Mouse (Mus musculus) adrenal gland, postnatal 25 days (tissue): ENCODE measurements at regions not wholly inside any gene's neighbourhood (a gene's known extent, or its start where the extent isn't known, plus 50 kb on each side); places are given as distances from the start of the nearest gene placed in this dataset.

Experiments used
- DNase-seq: peaks from one replicate; pipeline ENCODE4 v3.0.0; 2021; ENCODE audit warnings: mixed read lengths

DNA sequence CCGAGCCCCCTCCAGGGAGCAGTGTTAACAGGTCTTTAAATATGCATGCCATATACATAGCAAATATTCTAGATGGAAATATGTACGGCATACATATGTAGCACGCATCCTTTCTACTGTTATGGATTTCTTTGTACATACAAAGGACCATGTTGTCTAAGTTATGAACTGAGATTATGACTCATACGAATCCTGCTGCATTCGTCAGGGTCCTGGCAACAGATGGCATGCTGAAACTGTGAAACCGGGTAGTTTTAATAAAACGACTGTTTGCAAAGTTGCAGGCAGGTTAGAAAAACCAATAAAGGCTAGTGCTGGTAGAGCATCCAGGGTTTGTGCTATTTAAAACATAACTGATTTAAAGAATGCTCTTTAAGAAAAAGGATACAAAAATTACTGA lies 88.8 kb upstream of the Tlk1 start:
- DNase-seq = no peak

DNA sequence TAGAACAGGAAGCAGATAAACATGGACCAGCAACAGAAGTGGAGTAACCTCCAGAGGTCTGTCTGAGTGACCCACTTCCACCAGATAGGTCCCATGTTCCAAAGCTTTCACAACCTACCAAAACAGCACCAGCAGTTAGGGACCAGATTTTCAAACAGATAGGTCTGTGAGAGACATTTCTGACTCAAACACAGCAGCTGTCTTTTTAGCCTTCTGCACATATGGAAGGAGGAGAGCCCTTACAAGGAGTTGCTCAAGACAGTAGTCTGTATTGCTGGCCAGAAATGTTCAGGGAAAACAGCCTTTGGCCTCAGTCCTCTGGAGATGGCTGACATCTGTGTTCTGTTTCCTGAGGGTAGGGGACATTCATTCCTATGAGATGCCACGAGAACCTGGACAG lies 83.9 kb upstream of the Tlk1 start:
- no peak for DNase-seq

DNA sequence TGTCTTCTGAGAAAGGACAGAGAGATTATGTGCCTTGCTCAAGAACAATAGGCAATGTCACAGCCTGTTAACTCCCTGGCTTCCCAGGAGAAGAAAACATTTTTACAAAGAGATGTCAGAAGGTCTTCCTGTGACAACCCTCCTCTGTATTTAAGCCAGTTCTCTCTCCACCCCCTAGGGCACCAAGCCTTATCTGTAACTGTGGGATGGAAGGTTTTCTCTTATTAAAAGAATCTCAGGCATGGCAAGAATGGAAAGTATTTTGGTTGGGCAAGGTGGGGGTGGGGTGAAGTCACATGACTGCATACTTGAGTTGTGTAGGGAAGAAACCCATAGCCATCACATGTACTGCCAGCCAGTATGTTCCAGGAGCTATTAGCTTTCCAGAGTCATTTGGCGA lies 83.1 kb upstream of the Tlk1 start:
- DNase-seq = no peak

DNA sequence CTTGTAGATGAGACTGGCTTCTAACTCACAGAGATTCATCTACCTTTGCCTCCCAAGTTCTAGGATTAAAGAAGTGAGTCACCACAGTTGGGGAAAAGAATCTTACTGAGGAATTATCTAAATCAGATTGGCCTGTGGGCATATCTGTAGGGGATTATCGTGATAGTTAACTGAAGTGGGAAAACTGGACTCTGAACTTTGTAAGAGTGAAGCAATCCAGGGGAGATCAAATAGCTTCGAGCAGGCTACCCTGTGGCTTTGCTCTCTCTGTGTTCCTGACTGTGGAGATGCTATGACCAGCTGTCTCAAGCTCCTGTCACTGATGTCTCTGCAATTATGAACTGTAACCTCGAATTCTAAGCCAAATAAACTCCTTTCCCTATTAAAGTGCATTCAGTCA lies 80.7 kb upstream of the Tlk1 start:
- no peak for DNase-seq

DNA sequence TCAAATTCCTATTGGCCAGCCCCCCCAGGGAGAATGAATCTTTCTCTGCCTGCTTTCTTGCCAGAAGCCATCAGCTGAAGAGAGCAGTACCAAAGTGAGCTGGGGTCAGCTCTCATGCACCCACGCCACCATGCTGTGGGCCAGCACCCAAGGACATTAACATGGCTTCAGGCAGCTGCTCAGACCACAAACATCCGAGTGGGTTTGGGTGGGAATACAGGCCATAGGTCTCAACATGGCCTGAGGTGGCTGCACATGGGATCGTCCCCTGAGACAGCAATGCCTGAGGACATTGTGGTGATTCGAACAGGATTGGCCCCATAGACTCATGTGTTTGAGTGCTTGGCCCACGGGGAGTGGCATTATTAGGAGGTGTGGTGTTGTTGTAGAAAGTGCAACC lies 78.9 kb upstream of the Tlk1 start:
- DNase-seq = no peak

DNA sequence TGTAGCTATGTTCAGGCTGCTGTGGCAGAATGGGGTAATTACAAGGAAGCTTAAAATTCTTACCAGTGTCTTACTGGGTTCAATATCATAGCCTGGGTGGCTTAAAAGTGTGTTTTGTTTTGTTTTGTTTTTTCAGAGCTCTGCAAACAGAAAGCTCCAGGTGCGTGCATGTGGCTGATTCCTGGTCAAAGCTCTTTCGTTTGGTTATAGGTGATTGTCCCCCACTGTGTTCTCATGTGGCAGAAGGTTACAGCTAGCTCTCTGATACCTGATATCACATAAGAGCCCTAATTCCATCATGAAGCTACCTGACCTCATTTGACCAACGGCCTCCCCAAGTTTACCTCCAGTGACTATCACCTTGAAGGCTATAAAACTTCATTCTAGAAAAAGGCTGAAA lies 76.7 kb upstream of the Tlk1 start:
- no peak for DNase-seq

DNA sequence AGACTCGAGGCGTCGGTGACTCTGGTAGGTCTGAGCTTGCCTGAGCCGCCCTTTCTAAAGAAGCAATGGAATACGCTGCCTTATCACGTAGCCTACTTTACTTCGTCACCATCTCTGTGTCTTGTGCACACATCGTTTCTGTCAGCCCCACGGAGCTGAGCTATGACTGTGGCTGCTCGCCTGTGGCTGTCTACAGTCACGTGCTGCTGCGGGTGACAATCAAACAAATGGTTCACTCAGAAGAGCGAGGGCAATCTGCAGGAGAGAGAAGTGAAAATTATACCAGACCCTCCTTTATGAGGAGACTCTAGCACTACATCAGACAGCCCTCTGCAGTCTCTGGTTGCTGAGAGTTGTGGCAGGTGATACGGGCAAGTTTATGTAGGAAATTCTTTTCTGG lies 76.0 kb upstream of the Tlk1 start:
- no peak for DNase-seq

DNA sequence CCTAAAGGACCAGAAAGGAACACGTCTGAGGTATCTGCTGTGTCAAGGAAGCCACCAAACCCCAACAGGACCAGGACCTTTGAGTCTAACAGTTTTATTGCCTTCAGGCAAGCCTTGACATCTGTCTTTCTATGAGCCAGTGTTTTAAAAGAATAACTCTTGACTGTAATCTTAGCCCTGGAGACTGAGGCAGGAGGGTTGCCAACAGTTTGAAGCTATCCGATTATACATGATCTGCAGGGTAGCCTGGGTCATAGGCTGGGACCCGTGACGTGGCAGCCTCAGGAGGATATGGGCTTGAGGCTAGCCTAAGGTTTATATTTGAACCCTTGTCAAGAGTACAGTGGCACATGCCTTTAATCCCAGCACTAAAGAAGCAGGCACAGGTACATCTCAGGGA lies 73.5 kb upstream of the Tlk1 start:
- no peak for DNase-seq

DNA sequence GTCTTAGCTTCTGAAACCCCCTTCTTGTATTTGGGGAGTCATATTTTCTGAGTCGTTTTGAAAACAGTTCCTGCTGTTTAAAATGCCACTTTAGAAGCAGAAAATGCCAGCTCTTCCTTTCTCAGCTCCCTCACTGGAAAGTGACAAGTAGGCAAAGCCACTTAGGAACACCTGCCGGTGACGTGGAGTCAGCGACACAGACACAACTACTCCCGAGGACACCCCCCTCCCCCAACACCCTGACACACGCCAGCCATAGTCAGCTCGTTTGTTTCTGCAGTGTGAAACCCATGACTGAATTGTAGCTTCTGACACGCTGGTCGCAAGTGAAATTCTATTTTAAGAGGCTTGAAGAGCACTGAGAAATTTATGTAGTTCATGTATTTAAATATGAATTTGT lies 72.9 kb upstream of the Tlk1 start:
- no peak for DNase-seq

DNA sequence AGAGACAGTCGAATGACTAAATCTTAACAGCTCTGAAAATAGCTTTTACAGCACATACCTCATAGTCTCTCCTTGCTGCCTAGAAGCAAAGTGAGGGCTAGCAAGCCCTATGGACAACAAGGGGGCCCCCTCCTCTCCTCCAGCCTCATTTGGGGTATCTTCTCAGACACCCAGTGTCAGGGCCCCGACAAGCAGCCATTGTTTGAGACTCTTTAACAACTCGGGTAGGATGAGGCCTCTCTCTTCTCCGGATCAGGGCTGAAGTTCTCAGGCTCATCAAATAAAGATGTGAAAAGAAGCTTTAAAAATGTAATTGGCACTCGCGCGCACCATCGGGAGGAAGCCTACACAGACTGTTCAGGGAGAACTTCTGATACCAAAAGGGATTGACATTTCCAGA lies 71.8 kb upstream of the Tlk1 start:
- no peak for DNase-seq

DNA sequence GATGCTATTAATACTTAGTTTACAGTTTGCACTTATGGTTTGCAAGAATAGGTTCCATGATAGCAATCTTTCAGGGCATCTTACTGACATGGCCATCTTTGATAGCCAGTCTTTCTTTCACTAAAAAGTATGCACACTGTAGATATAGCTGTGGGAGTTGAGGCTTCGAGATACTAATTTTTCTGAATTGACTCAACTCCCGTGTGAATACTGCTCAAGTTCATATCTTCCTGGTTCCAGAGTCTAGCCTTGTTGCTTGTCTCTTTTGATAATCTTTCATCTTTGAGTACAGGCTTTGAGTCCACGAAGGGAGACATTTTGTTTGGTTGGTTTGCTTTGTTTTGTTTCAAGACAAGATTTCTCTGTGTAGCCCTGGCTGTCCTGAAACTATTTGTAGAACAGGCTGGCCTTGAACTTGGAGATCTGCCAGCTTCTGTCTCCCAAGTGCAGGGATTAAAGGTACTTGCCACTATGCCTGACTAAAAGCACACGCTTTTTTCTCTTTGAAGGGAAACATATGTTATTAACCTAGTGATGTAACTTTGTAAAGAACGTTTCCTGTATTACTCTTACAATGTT lies 64.1 kb upstream of the Tlk1 start:
- DNase-seq = peak; percentile 17

DNA sequence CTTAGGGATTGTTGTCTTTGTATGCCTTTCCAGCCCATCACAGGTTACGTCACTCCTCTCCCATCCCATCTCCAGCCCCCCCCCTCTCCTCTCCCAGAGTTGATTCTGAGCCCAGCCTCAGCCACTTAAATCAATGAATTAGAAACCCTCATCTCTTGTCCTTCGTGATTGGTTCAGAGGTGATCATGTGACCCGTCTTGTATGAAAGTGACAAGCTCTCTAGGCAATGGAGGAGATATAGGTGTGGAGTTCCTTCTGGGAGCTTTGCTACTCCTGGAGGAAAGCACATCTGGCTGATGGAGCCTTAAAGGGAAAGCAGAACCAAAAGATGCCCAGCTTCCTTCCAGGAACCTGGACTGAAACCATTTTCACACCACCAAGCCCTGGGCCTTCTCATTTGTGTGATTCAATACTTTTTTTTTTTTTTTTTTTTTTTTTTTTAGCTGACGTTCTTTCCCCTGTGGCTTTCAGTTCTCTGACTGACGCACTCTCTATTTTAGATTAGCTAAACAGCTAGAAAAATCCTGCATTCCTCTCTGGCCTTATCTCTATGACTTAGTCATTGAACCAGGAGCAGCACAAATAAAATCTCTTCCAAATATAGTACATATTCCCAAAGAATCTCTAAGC lies 63.4 kb upstream of the Tlk1 start:
- DNase-seq = no peak

DNA sequence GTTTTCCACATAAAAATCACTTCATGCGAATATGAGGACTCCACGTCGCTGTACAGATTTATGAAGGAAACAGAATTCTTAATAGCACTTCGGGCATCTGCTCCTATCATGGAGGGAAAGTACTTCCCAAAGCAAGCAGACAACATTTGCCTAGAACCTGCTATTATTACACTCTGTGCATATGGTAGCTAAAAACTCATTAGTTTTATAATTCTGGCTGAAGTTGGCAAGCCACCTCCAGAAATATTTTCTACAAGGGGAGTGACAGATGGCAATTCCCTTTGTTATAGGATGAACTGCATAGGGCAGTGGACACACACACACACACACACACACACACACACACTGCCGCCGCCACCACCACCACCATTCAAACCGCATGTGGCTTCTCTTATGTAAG lies 61.3 kb upstream of the Tlk1 start:
- DNase-seq = no peak

DNA sequence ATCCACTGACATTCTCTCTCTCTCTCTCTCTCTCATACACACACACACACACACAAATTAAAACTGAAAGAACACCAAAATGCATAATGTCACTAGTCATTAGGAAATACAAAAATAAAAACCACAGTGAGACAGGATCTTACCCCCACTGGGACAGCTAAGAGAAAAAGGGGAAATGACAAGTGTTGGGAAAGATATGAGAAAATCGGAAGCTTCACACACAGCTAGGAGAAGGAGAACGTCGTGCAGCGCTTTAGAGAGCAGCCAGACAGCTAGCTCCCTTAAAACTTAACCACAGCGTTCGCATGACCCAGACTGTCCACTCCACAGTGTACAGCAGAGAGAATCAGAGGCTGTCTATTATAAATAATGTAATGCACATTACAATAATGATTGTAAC lies 60.1 kb upstream of the Tlk1 start:
- DNase-seq = no peak

DNA sequence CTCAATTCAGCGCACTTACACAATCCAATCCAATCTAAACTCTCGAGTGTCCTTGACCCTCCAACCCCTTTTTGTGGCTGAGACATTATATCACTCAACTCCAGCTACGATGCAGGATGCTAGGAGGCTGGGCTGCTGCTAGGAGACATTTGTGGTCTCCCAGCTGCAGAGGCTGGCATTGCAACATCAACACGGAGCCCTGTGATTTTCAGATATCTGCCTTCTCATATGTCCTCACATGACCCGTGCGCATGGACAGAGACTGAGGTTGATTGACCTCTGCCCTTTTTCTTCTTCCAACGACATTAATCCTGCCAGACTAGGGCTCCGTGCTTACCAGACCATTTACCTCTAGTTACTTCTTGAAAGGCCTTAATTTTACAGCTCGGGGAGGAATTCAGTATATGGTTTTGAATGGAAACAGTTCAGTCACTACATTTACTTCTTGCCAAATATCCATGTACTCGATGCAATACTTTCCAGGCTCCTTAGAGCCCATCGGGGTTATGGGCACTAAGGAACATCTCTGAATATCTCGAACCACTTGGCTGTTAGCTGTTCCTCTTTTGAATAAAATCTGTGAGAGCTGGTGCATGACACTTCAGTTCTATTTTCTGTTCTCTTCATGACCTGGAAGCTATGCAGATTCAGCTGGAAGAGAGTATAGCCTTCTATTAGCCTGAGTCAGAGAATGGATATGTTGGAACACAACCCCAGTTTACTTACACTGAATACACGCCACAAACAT lies 52.0 kb upstream of the Tlk1 start:
- DNase-seq = no peak

DNA sequence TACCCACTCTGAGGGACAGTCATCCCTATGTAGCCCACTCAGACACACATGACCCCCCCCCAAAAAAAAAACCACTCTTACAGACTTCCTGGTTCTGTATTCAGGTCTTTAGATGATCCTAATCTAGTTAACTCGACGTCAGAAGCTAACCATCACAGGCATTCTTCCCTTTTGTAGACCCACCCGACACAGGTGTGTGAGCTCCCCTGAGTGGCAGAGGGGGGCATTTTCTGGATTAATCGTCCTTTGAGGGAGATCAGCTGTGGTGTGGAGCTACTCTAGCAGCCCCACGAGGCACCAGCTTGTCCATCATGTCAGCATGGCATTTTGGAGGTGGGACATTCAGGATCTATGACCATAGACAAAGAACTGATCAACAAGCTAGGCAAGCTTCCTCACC lies 50.7 kb upstream of the Tlk1 start:
- no peak for DNase-seq
